Mouse (Mus musculus): ENCODE data around the gene Ranbp9.

DNA sequence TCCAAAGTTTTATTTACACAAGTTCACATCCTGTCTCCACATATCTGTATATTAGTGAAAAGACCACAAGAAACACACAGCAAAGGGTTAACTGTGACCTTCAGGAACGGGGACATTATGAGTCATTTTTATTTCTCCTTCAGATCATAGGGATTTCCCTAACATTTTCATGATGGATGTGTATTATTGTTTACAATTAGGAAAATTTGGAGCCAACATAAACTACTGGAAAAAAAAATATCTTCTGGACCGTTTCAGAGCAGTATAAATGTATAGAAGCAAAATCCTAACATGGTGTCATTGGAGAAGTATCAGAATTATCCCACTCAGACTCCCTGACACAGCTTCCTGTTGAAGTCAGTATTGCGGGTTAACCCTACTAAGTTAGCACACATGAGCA lies 101.1 kb downstream of the Ranbp9 start:
- TF ChIP-seq POLR2A (IDR thresholded peaks at IDR 0.05; ENCODE audit: low read depth, low read length): no peak
- no peak for TF ChIP-seq CTCF (IDR thresholded peaks at IDR 0.05; ENCODE audit: extremely low read depth, insufficient read length, insufficient replicate concordance, low read depth, low read length)

Data from small intestine, adult 2 months (tissue).